Mouse (Mus musculus) intestine, postnatal 0 days (tissue): Measurements from ENCODE around the gene Ppp1r1b. TPM values are rescaled to one million over a fixed set of nuclear protein-coding genes. Genes with fewer than 3 reads are reported as not detected.

ENCODE experiments used
- ATAC-seq: fragments of 200-750 bp; cut with Nextera tagmentation; 2 replicates; pipeline ENCODE4 v1.8.0; 2017; ENCODE audit warnings: mild to moderate bottlenecking, moderate TSS enrichment, moderate library complexity
- H3K27ac ChIP-seq: fragments of 300-500 bp; sonication (generic); 2 replicates; pipeline ENCODE4 v1.5.1; 2014; ENCODE audit warnings: mild to moderate bottlenecking, low read depth, low read length, moderate library complexity
- H3K27me3 ChIP-seq: fragments of 300-500 bp; sonication (generic); replicated peaks from 2 replicates; pipeline ENCODE4 v1.6.1; 2014; ENCODE audit warnings: low read length, mixed read lengths; ENCODE audit not compliant: control insufficient read depth, insufficient read depth
- H3K36me3 ChIP-seq: fragments of 300-500 bp; sonication (generic); 2 replicates; pipeline ENCODE4 v1.6.1; 2014; ENCODE audit warnings: mild to moderate bottlenecking, moderate library complexity; ENCODE audit not compliant: control insufficient read depth, insufficient read depth
- H3K4me1 ChIP-seq: fragments of 300-500 bp; sonication (generic); replicated peaks from 2 replicates; pipeline ENCODE4 v1.6.1; 2014; ENCODE audit warnings: antibody characterized with exemption, low read length, mixed read lengths; ENCODE audit not compliant: control insufficient read depth, insufficient read depth
- H3K4me2 ChIP-seq: fragments of 300-500 bp; sonication (generic); replicated peaks from 2 replicates; pipeline ENCODE4 v1.6.1; 2014; ENCODE audit warnings: low read depth, mild to moderate bottlenecking, moderate library complexity
- H3K4me3 ChIP-seq: fragments of 300-500 bp; sonication (generic); 2 replicates; pipeline ENCODE4 v1.5.1; 2014; ENCODE audit warnings: low read depth, low read length
- H3K9ac ChIP-seq: fragments of 300-500 bp; sonication (generic); 2 replicates; pipeline ENCODE4 v1.6.1; 2014; ENCODE audit warnings: mild to moderate bottlenecking, low read depth, low read length
- H3K9me3 ChIP-seq: fragments of 300-500 bp; sonication (generic); 2 replicates; pipeline ENCODE4 v1.6.1; 2016; ENCODE audit warnings: mixed run types; ENCODE audit not compliant: control insufficient read depth
- CTCF ChIP-seq: sonication (generic); IDR thresholded peaks from 2 replicates; pipeline ENCODE4 v1.5.1; 2016; ENCODE audit warnings: low read depth, mild to moderate bottlenecking, control low read depth, antibody characterized with exemption, moderate library complexity
- WGBS: fragments of 180-500 bp; shearing (Covaris S2); extraction: QIAGEN DNeasy Blood & Tissue Kit; methylation state at CpG from one replicate; pipeline ENCODE4 v1.1.7; 2014; 5-methylcytosine and 5-hydroxymethylcytosine counted together
- polyA plus RNA-seq: library from polyadenylated mRNA; unstranded; fragments of >200 nt; fragmentation: Nextera tagmentation; extraction: Ambion mirVana; gene quantifications from 2 replicates; pipeline ENCODE4 v1.2.1, GENCODE M21; 2015

The Ppp1r1b gene
- polyA plus RNA-seq, 1 experiment from 2014 or later = 99.5 TPM

DNA sequence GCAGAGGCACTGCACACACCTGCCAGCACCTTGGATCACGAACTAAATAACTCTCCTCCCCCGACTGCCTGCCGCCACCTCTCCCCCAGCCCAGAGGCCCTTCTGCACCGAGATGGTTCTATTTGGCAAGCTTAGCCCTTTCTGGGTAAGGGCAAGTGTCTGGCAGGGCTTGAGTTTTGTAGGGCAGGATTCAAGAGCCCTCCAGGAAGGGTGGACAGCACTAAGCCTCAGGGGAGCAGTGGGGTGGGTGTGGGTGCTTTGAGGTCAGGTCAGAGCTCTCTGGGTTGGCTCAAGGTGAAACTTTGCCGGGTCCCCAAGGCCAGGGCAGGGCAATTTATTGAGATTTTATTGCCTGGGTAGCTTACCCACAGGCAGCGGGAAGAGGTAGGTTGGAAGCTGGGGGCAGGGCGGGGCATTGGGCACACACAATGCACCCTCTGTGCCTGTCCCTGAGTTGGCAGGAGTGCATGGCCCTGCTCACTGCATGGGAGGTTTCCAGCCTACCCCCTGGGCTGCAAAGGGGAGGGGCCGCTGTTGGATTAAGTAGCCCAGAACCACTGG, 5.5 kb downstream of the Ppp1r1b start:
- Histone ChIP-seq H3K27ac (peak overlapping the region; percentile 75), H3K9ac (no peak overlapping the region), H3K4me1 (peaks cover 8% of the 10 kb centered on the region; the same call in 1 of the 2 replicates), H3K9me3 (no peaks in the 10 kb centered on the region), H3K4me2 (peak overlapping the region; percentile 9; the same call in 1 of the 2 replicates), H3K4me3 (no peak overlapping the region), H3K36me3 (no peaks in the 10 kb centered on the region), H3K27me3 (peaks cover 7% of the 10 kb centered on the region; the same call in 1 of the 2 replicates)
- WGBS = 22% methylated on average over 8 of the region's 8 CpGs
- peak; percentile 67 for ATAC-seq
- TF ChIP-seq CTCF = no peak

- H3K9ac ChIP-seq = no peak overlapping the region
- H3K27me3 ChIP-seq = peaks cover 5% of the 10 kb centered on the region; the same call in 1 of the 2 replicates
- H3K4me3 ChIP-seq = no peak overlapping the region
- 67% methylated on average over 14 of the region's 14 CpGs for WGBS
- H3K4me2 ChIP-seq = no peak overlapping the region
- TF ChIP-seq CTCF = no peak
- H3K4me1 ChIP-seq = peaks cover 8% of the 10 kb centered on the region; the same call in 1 of the 2 replicates
- H3K9me3 ChIP-seq = no peaks in the 10 kb centered on the region
- no peak for ATAC-seq
- no peaks in the 10 kb centered on the region for H3K36me3 ChIP-seq
- H3K27ac ChIP-seq = no peak overlapping the region; the same call in 1 of the 2 replicates
Measured at GRCm38 (mm10) chr11:98354445-98354844, 6.2 kb downstream of the Ppp1r1b start.

DNA sequence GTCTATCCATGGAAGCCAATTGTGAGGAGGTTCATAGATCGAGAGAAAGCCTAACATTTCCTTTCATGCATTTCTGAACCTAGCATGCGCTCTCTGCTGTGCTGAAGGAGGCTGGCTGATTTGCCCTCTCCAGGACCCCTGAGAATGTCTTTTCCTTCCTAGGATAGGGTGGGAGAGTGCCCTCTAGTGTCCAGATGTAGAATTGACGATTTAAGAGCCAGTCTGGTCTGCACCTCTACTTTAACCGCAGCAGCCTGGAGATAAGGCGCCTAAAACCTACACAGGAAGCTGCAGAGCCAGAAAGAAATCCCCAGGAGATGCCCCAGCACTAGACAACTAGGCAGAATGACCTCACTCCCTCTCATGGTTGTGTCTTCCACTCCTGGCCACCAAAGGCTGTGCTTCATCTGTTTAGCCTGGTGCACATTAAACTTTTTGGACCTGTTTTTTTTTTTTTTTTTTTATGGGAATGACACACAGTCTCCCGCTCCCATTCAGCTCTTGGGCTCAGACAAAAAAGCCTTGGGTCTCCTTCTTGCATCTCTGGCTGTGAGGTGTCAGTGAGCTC, 7.6 kb downstream of the Ppp1r1b start:
- ATAC-seq = no peak
- TF ChIP-seq CTCF = peak; percentile 88
- no peak overlapping the region for H3K27ac ChIP-seq
- H3K9ac ChIP-seq = no peak overlapping the region
- no peaks in the 10 kb centered on the region for H3K9me3 ChIP-seq
- no peak overlapping the region for H3K4me2 ChIP-seq
- 14% methylated on average over 6 of the region's 6 CpGs for WGBS
- H3K27me3 ChIP-seq = no peaks in the 10 kb centered on the region
- H3K36me3 ChIP-seq = no peaks in the 10 kb centered on the region
- peaks cover 8% of the 10 kb centered on the region; the same call in 1 of the 2 replicates for H3K4me1 ChIP-seq
- H3K4me3 ChIP-seq = no peak overlapping the region

DNA sequence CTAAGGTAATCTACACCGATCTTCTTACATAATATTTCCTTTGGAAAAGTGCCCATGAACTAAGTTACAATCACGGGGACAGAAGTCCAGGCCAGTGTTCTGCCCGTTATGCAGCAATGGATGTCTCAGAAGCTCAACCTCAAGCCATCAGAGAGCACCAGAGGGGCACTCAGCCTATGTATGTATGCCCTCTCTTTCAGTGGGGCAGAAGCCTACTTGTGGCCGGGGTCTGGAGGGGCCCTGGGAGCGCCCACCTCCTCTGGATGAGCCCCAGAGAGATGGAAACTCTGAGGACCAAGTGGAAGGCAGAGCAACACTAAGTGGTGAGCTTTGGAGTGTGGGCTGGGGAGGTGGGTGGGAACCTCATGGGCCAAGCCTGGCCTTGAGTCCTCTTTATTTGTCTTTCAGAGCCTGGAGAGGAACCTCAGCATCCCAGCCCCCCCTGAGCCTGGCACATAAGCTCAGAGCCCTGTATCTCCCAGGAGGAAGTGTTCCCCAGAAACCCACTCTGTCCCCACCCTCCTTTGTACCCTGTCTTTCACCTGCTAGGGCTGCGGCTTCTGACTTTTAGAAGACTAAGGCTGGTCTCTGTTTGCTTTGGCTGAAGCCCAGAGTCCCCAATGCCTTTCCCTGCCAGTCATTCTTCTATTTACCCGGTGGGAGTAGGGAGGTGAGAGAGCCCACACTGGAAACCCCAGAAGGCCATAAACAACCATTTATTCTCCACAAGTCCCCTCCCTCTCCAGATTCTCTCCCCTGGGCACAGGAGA, 8.6 kb downstream of the Ppp1r1b start:
- Histone ChIP-seq H3K27me3 (no peaks in the 10 kb centered on the region), H3K9ac (no peak overlapping the region), H3K4me1 (peaks cover 11% of the 10 kb centered on the region; the same call in 1 of the 2 replicates), H3K4me3 (no peak overlapping the region), H3K27ac (peak overlapping the region; percentile 92), H3K36me3 (no peaks in the 10 kb centered on the region), H3K9me3 (no peaks in the 10 kb centered on the region), H3K4me2 (no peak overlapping the region)
- TF ChIP-seq CTCF = no peak
- WGBS = 44% methylated on average over 7 of the region's 7 CpGs
- no peak for ATAC-seq

GRCm38 (mm10) chr11:98357396-98358160, 9.4 kb downstream of the Ppp1r1b start:
- Histone ChIP-seq H3K9me3 (no peaks in the 10 kb centered on the region), H3K9ac (peak overlapping the region; percentile 79), H3K36me3 (no peaks in the 10 kb centered on the region), H3K4me1 (peaks cover 11% of the 10 kb centered on the region; the same call in 1 of the 2 replicates), H3K4me2 (peak overlapping the region; percentile 81), H3K4me3 (peak overlapping the region; percentile 71), H3K27ac (peak overlapping the region; percentile 92), H3K27me3 (no peaks in the 10 kb centered on the region)
- 5% methylated on average over 13 of the region's 13 CpGs for WGBS
- ATAC-seq = peak; percentile 12
- no peak for TF ChIP-seq CTCF
